Mouse (Mus musculus) midbrain, postnatal 0 days (tissue): Measurements from ENCODE around the gene Hcn4. TPM values are rescaled to one million over a fixed set of nuclear protein-coding genes. Genes with fewer than 3 reads are reported as not detected.
A peak's percentile ranks its signal among the peaks of the same experiment; 100 is the strongest.

Source experiments
- ATAC-seq: fragments of 200-750 bp; cut with Nextera tagmentation; 2 replicates; pipeline ENCODE4 v1.8.0; 2017; ENCODE audit warnings: moderate number of reproducible peaks, mild to moderate bottlenecking, moderate TSS enrichment, moderate library complexity; ENCODE audit not compliant: low FRiP score
- DNase-seq: peaks from one replicate; pipeline ENCODE4 v3.0.0-alpha.2; 2015; ENCODE audit warnings: low spot score
- H3K27ac ChIP-seq: fragments of 300-500 bp; sonication (generic); 2 replicates; pipeline ENCODE4 v1.5.1; 2014; ENCODE audit warnings: low read depth, mild to moderate bottlenecking, low read length, mixed read lengths
- H3K27me3 ChIP-seq: fragments of 300-500 bp; sonication (generic); 2 replicates; pipeline ENCODE4 v1.6.1; 2014; ENCODE audit warnings: low read length, control low read depth, mixed read lengths; ENCODE audit not compliant: insufficient read depth
- H3K36me3 ChIP-seq: fragments of 300-500 bp; sonication (generic); 2 replicates; pipeline ENCODE4 v1.6.1; 2014; ENCODE audit warnings: low read length, control low read depth, mixed read lengths; ENCODE audit not compliant: insufficient read depth
- H3K4me1 ChIP-seq: fragments of 300-500 bp; sonication (generic); 2 replicates; pipeline ENCODE4 v1.6.1; 2014; ENCODE audit warnings: mild to moderate bottlenecking, control low read depth, antibody characterized with exemption, low read length, mixed read lengths; ENCODE audit not compliant: insufficient read depth
- H3K4me2 ChIP-seq: fragments of 300-500 bp; sonication (generic); 2 replicates; pipeline ENCODE4 v1.6.1; 2014; ENCODE audit warnings: low read depth, mild to moderate bottlenecking, low read length, mixed read lengths; ENCODE audit not compliant: poor library complexity, severe bottlenecking
- H3K4me3 ChIP-seq: fragments of 300-500 bp; sonication (generic); 2 replicates; pipeline ENCODE4 v1.5.1; 2014; ENCODE audit warnings: low read depth, mild to moderate bottlenecking, low read length, moderate library complexity
- H3K9ac ChIP-seq: fragments of 300-500 bp; sonication (generic); replicated peaks from 2 replicates; pipeline ENCODE4 v1.6.1; 2014; ENCODE audit warnings: mild to moderate bottlenecking, low read length, moderate library complexity, mixed read lengths; ENCODE audit not compliant: poor library complexity, severe bottlenecking
- H3K9me3 ChIP-seq: fragments of 300-500 bp; sonication (generic); 2 replicates; pipeline ENCODE4 v1.6.1; 2016; ENCODE audit warnings: low read length, control low read depth
- CTCF ChIP-seq: IDR thresholded peaks from 2 replicates; pipeline ENCODE4 v1.5.1; 2016; ENCODE audit warnings: antibody characterized with exemption, mild to moderate bottlenecking
- WGBS: fragments of 180-500 bp; shearing (Covaris S2); extraction: QIAGEN DNeasy Blood & Tissue Kit; methylation state at CpG from one replicate; pipeline ENCODE4 v1.1.7; 2014; 5-methylcytosine and 5-hydroxymethylcytosine counted together
- polyA plus RNA-seq: library from polyadenylated mRNA; unstranded; fragments of >200 nt; fragmentation: Nextera tagmentation; extraction: Ambion mirVana; gene quantifications from 2 replicates; pipeline ENCODE4 v1.2.1, GENCODE M21; 2015
- total RNA-seq: library from RNA; depleted of rRNA; stranded (reverse); fragments of >200 nt; gene quantifications from 2 replicates; pipeline ENCODE4 v1.2.3, GENCODE M21; 2014

The Hcn4 gene
- total and polyA plus RNA-seq, 2 experiments from 2014 or later: 4.1 to 42.3 TPM

- 75% methylated on average over 4 of the region's 4 CpGs for WGBS
- Histone ChIP-seq H3K9me3 (no peaks in the 10 kb centered on the region), H3K9ac (no peak overlapping the region), H3K36me3 (no peaks in the 10 kb centered on the region), H3K4me3 (no peak overlapping the region), H3K27me3 (no peaks in the 10 kb centered on the region), H3K4me1 (peaks cover 7% of the 10 kb centered on the region; the same call in 1 of the 2 replicates), H3K4me2 (no peak overlapping the region), H3K27ac (no peak overlapping the region)
- DNase-seq (no peak), ATAC-seq (no peak)
- TF ChIP-seq CTCF: no peak
Measured at GRCm38 (mm10) chr9:58802294-58802693, 20.9 kb upstream of the Hcn4 start.

GRCm38 (mm10) chr9:58802802-58803201, 20.4 kb upstream of the Hcn4 start:
- Histone ChIP-seq H3K4me1 (peaks cover 7% of the 10 kb centered on the region; the same call in 1 of the 2 replicates), H3K4me2 (no peak overlapping the region), H3K27me3 (no peaks in the 10 kb centered on the region), H3K9me3 (no peaks in the 10 kb centered on the region), H3K4me3 (no peak overlapping the region), H3K27ac (no peak overlapping the region), H3K36me3 (no peaks in the 10 kb centered on the region), H3K9ac (no peak overlapping the region)
- no peak for DNase-seq
- ATAC-seq: no peak
- TF ChIP-seq CTCF: no peak
- 85% methylated on average over 5 of the region's 5 CpGs for WGBS

- WGBS: 10% methylated on average over 15 of the region's 15 CpGs
- DNase-seq (peak; percentile 60), ATAC-seq (no peak)
- H3K36me3 ChIP-seq: no peaks in the 10 kb centered on the region
- H3K4me2 ChIP-seq: peak overlapping the region; percentile 35
- peaks cover 7% of the 10 kb centered on the region; the same call in 1 of the 2 replicates for H3K4me1 ChIP-seq
- no peak for TF ChIP-seq CTCF
- no peak overlapping the region for H3K9ac ChIP-seq
- H3K9me3 ChIP-seq: no peaks in the 10 kb centered on the region
- H3K27me3 ChIP-seq: no peaks in the 10 kb centered on the region
- no peak overlapping the region for H3K27ac ChIP-seq
- H3K4me3 ChIP-seq: peak overlapping the region; percentile 9
Measured at GRCm38 (mm10) chr9:58805601-58806318, 17.5 kb upstream of the Hcn4 start.

- WGBS: 13% methylated on average over 3 of the region's 3 CpGs
- Histone ChIP-seq H3K4me1 (peaks cover 3% of the 10 kb centered on the region; the same call in 1 of the 2 replicates), H3K9me3 (no peaks in the 10 kb centered on the region), H3K9ac (no peak overlapping the region), H3K36me3 (no peaks in the 10 kb centered on the region), H3K27ac (no peak overlapping the region), H3K4me2 (no peak overlapping the region), H3K27me3 (no peaks in the 10 kb centered on the region), H3K4me3 (no peak overlapping the region)
- DNase-seq: no peak
- ATAC-seq: no peak
- no peak for TF ChIP-seq CTCF
Measured at GRCm38 (mm10) chr9:58811171-58811570, 12.0 kb upstream of the Hcn4 start.

GRCm38 (mm10) chr9:58815552-58816260, 7.5 kb upstream of the Hcn4 start:
- no peak overlapping the region for H3K4me2 ChIP-seq
- H3K27ac ChIP-seq: no peak overlapping the region
- no peak overlapping the region for H3K9ac ChIP-seq
- TF ChIP-seq CTCF: no peak; the same call in 1 of the 2 replicates
- 56% methylated on average over 15 of the region's 15 CpGs for WGBS
- no peak overlapping the region for H3K4me3 ChIP-seq
- H3K27me3 ChIP-seq: 0 out of 2 replicates have a peak, but pooled peaks cover under 1% of the 10 kb centered on the region
- ATAC-seq (0 out of 2 replicates have a peak, but pooled peaks have one; percentile 28), DNase-seq (no peak)
- H3K9me3 ChIP-seq: no peaks in the 10 kb centered on the region
- H3K36me3 ChIP-seq: no peaks in the 10 kb centered on the region
- no peaks in the 10 kb centered on the region for H3K4me1 ChIP-seq

- no peak for TF ChIP-seq CTCF
- DNase-seq (peak; percentile 26), ATAC-seq (0 out of 2 replicates have a peak, but pooled peaks have one; percentile 25)
- H3K4me2 ChIP-seq: no peak overlapping the region
- H3K36me3 ChIP-seq: no peaks in the 10 kb centered on the region
- 0 out of 2 replicates have a peak, but pooled peaks cover 4% of the 10 kb centered on the region for H3K27me3 ChIP-seq
- WGBS: 65% methylated on average over 9 of the region's 9 CpGs
- no peak overlapping the region for H3K4me3 ChIP-seq
- H3K4me1 ChIP-seq: no peaks in the 10 kb centered on the region
- no peaks in the 10 kb centered on the region for H3K9me3 ChIP-seq
- H3K27ac ChIP-seq: no peak overlapping the region
- H3K9ac ChIP-seq: no peak overlapping the region
Measured at GRCm38 (mm10) chr9:58816458-58816857, 6.8 kb upstream of the Hcn4 start.
